Mouse (Mus musculus) liver, embryonic 15.5 days (tissue): Measurements from ENCODE around the gene Aida. TPM values are rescaled to one million over a fixed set of nuclear protein-coding genes. Genes with fewer than 3 reads are reported as not detected.

Experiments used
- ATAC-seq: fragments of 200-750 bp; cut with Nextera tagmentation; 2 replicates; pipeline ENCODE4 v1.8.0; 2017; ENCODE audit warnings: moderate number of reproducible peaks, mild to moderate bottlenecking, moderate library complexity; ENCODE audit not compliant: insufficient read depth
- H3K27ac ChIP-seq: fragments of 300-500 bp; sonication (generic); replicated peaks from 2 replicates; pipeline ENCODE4 v1.5.1; 2015; ENCODE audit warnings: mild to moderate bottlenecking, inconsistent platforms
- H3K27me3 ChIP-seq: fragments of 300-500 bp; sonication (generic); 2 replicates; pipeline ENCODE4 v1.6.1; 2015; ENCODE audit warnings: mild to moderate bottlenecking, inconsistent platforms
- H3K36me3 ChIP-seq: fragments of 300-500 bp; sonication (generic); replicated peaks from 2 replicates; pipeline ENCODE4 v1.6.1; 2015; ENCODE audit warnings: moderate library complexity, mild to moderate bottlenecking, inconsistent platforms
- H3K4me1 ChIP-seq: fragments of 300-500 bp; sonication (generic); replicated peaks from 2 replicates; pipeline ENCODE4 v1.6.1; 2015; ENCODE audit warnings: inconsistent platforms
- H3K4me2 ChIP-seq: fragments of 300-500 bp; sonication (generic); 2 replicates; pipeline ENCODE4 v1.6.1; 2015; ENCODE audit warnings: moderate library complexity, mild to moderate bottlenecking, inconsistent platforms
- H3K4me3 ChIP-seq: fragments of 300-500 bp; sonication (generic); replicated peaks from 2 replicates; pipeline ENCODE4 v1.5.1; 2015; ENCODE audit warnings: mild to moderate bottlenecking, inconsistent platforms
- H3K9ac ChIP-seq: fragments of 300-500 bp; sonication (generic); 2 replicates; pipeline ENCODE4 v1.6.1; 2015; ENCODE audit warnings: moderate library complexity, mild to moderate bottlenecking, inconsistent platforms
- H3K9me3 ChIP-seq: fragments of 300-500 bp; sonication (generic); replicated peaks from 2 replicates; pipeline ENCODE4 v1.6.1; 2016; ENCODE audit warnings: inconsistent platforms
- WGBS: fragments of 180-500 bp; shearing (Covaris S2); methylation state at CpG from one replicate; pipeline ENCODE4 v1.1.7; 2015; ENCODE audit warnings: mixed read lengths; ENCODE audit not compliant: insufficient replicate concordance; 5-methylcytosine and 5-hydroxymethylcytosine counted together
- polyA plus RNA-seq: library from polyadenylated mRNA; unstranded; fragments of >200 nt; fragmentation: Nextera tagmentation; extraction: Ambion mirVana; gene quantifications from 2 replicates; pipeline ENCODE4 v1.2.1, GENCODE M21; 2015

Gene Aida
- polyA plus RNA-seq, 1 experiment from 2014 or later: 17.5 TPM

- Histone ChIP-seq H3K4me2 (no peak overlapping the region), H3K9me3 (no peaks in the 10 kb centered on the region), H3K9ac (no peak overlapping the region), H3K4me1 (0 out of 2 replicates have a peak, but pooled peaks cover 4% of the 10 kb centered on the region), H3K27ac (no peak overlapping the region), H3K27me3 (peaks cover 8% of the 10 kb centered on the region), H3K4me3 (no peak overlapping the region), H3K36me3 (peaks cover 36% of the 10 kb centered on the region)
- 67% methylated on average over 14 of the region's 14 CpGs for WGBS
- ATAC-seq: no peak
These were observed 66.6 kb downstream of the Aida start for GRCm38 (mm10) chr1:183362729-183363576.

- WGBS: 67% methylated on average over 5 of the region's 5 CpGs
- H3K9ac ChIP-seq: no peak overlapping the region
- ATAC-seq: no peak
These were observed 67.1 kb downstream of the Aida start for GRCm38 (mm10) chr1:183363577-183363867.

GRCm38 (mm10) chr1:183366361-183366760 is 70.0 kb downstream of the Aida start:
- Histone ChIP-seq H3K4me1 (peaks cover 23% of the 10 kb centered on the region), H3K4me2 (no peak overlapping the region), H3K27me3 (peaks cover 38% of the 10 kb centered on the region), H3K4me3 (no peak overlapping the region), H3K27ac (no peak overlapping the region), H3K36me3 (0 out of 2 replicates have a peak, but pooled peaks cover 23% of the 10 kb centered on the region), H3K9me3 (no peaks in the 10 kb centered on the region), H3K9ac (no peak overlapping the region)
- 77% methylated on average over 5 of the region's 5 CpGs for WGBS
- ATAC-seq: no peak

More at GRCm38 (mm10) chr1:183363577-183363867, 67.1 kb downstream of the Aida start:
- Histone ChIP-seq H3K36me3 (peaks cover 30% of the 10 kb centered on the region), H3K27me3 (peaks cover 14% of the 10 kb centered on the region), H3K4me3 (no peak overlapping the region), H3K9me3 (no peaks in the 10 kb centered on the region), H3K27ac (no peak overlapping the region), H3K4me1 (peaks cover 8% of the 10 kb centered on the region), H3K4me2 (no peak overlapping the region)

- peak overlapping the region; percentile 94 for H3K4me2 ChIP-seq
- peaks cover 23% of the 10 kb centered on the region for H3K4me1 ChIP-seq
- WGBS: 3% methylated on average over 56 of the region's 56 CpGs
- peaks cover 48% of the 10 kb centered on the region for H3K27me3 ChIP-seq
- H3K27ac ChIP-seq: no peak overlapping the region
- H3K4me3 ChIP-seq: peak overlapping the region; percentile 83
- no peaks in the 10 kb centered on the region for H3K9me3 ChIP-seq
- 0 out of 2 replicates have a peak, but pooled peaks cover 16% of the 10 kb centered on the region for H3K36me3 ChIP-seq
- ATAC-seq: peak; percentile 43
- H3K9ac ChIP-seq: peak overlapping the region; percentile 76
These were observed 72.4 kb downstream of the Aida start for GRCm38 (mm10) chr1:183368601-183369400.

GRCm38 (mm10) chr1:183369427-183370014 is 73.1 kb downstream of the Aida start, which contains the start of gene Mia3:
Gene Mia3 (minus strand): TSS chr1:183369553.
- H3K36me3 ChIP-seq: 0 out of 2 replicates have a peak, but pooled peaks cover 9% of the 10 kb centered on the region
- peak; percentile 99 for ATAC-seq
- H3K9ac ChIP-seq: peak within 1 kb of the TSS; percentile 76
- peak within 1 kb of the TSS; percentile 83 for H3K4me3 ChIP-seq
- WGBS: under 1% methylated on average over 51 of the region's 51 CpGs
- peaks cover 23% of the 10 kb centered on the region for H3K4me1 ChIP-seq
- peak within 1 kb of the TSS; percentile 94 for H3K4me2 ChIP-seq
- peaks cover 48% of the 10 kb centered on the region for H3K27me3 ChIP-seq
- no peak within 1 kb of the TSS for H3K27ac ChIP-seq
- H3K9me3 ChIP-seq: no peaks in the 10 kb centered on the region

- no peak overlapping the region for H3K9ac ChIP-seq
- H3K9me3 ChIP-seq: no peaks in the 10 kb centered on the region; the same call in 1 of the 2 replicates
- peaks cover 28% of the 10 kb centered on the region; the same call in 1 of the 2 replicates for H3K27me3 ChIP-seq
- H3K4me1 ChIP-seq: peaks cover 12% of the 10 kb centered on the region
- no peak overlapping the region for H3K27ac ChIP-seq
- H3K36me3 ChIP-seq: no peaks in the 10 kb centered on the region
- 67% methylated on average over 5 of the region's 5 CpGs for WGBS
- ATAC-seq: no peak
- H3K4me2 ChIP-seq: no peak overlapping the region
- H3K4me3 ChIP-seq: no peak overlapping the region
These were observed 78.3 kb downstream of the Aida start for GRCm38 (mm10) chr1:183374728-183375127.

Other genes with a start within 250 kb of the Aida start
- 2.9 and 3.6 TPM in 2 replicates for gene Disp1, start 75.1 kb upstream of the Aida start, polyA plus RNA-seq
- 18.3 and 18.5 TPM in 2 replicates for gene Brox, start 679 bp downstream of the Aida start, polyA plus RNA-seq
- gene Mia3, start 73.0 kb downstream of the Aida start, polyA plus RNA-seq: 27.0 and 27.5 TPM in 2 replicates
- 4.0 and 4.1 TPM in 2 replicates for gene Taf1a, start 92.4 kb downstream of the Aida start, polyA plus RNA-seq
- gene Hhipl2, start 121.6 kb downstream of the Aida start, polyA plus RNA-seq: not detected in 2 replicates